Mouse (Mus musculus): ENCODE results near the gene Vps29.

DNA sequence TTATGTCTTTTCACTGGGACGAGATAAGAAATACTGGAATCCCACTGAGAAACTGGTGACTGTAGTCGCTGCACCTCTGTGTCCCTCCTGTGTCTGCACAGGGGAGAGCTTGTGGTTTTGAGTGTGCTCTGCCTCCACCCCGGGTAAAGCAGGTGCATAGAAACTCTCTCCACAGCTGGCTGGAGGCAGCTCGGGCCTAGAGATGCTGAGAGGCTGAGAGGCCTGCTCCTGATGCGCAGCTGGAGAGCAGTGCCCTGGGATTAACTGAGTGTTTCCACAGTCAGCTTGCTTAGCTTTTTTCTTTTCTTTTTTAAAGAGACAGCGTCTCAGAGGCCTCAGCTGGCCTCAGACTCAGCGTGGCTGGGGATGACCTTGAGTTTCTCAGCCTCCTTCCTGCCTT, 42.5 kb upstream of the Vps29 start:
- TF ChIP-seq CTCF (IDR thresholded peaks at IDR 0.05; ENCODE audit: control insufficient read depth, insufficient read depth, insufficient replicate concordance, low read depth, low read length) (no peak), POLR2A (IDR thresholded peaks at IDR 0.05; ENCODE audit: control insufficient read depth, low read depth, low read length) (no peak)

Data from testis, adult 2 months (tissue).